Mouse (Mus musculus) mouse trophoblast stem cell (cell line): ENCODE results near the gene Hspa12b.

Experiments used
- in situ Hi-C, 2 experiments: fragments of 300-500 bp; cut with MseI, MboI; formaldehyde crosslinking; loops; 2 replicates in 1 of 2; 3 replicates in 1 of 2; pipeline ENCODE4 v1.15.1; 2025

Hspa12b gene

DNA sequence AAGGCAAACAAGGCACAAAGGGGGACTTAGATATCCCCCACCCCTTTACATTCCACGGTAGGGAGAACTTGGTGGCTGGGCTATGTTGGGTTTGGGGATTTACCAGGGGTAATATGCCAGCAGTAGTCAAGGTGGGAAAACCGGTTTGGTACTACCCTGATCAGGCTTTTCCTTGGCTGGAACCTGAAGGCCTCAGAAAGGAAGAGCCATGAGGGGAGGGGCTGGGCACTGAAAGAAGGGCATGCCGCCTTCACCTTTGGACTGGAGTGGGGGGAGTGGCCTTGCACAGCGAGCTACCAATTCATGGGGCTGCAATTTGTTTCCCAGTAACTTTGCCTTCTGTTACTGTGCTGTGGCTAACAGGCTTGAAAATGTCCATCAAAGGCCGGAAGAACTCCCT lies 49.4 kb downstream of the Hspa12b start:
- in situ Hi-C loops, result no loop called here

DNA sequence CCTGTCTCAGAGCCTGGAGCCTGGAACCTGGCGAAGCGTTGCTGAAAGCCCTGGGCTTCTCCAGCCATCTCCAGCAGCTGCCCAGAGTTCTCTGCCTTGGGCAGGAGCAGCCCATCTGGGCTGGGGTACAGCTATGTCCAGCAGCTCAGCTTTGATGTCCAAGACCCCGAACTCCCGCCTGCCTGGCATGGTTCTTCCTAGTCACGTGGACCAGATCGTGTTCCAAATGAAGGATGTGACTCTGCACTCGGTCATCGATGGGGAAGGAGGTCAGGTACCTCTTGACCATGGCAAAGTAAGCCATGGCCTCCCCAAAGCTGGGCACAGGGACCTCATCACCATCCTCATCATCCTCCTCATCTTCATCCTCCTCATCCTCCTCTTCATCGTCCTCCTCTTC lies 50.9 kb downstream of the Hspa12b start:
- in situ Hi-C loops, result no loop called here

DNA sequence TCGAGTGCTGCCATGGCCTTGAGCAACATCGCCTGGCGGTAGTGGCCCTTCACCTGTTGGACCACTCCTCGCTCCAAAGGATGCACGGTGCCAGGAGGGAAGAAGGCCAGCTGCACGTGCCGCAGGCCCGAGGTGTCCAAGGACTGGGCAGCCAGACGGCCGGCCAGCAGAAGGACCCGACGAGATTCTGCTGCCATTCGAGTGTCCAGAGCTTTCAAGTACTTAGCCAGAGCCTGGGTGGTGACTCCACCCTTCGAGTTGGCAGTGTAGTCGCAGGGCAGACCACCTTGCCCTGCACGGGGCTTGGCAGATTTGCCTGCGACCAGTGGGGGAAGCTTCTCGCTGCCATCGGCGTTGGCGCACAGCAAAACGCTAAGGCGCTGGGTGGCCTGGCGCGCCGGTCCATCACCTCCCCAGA lies 51.8 kb downstream of the Hspa12b start:
- in situ Hi-C loops, result no loop called here

DNA sequence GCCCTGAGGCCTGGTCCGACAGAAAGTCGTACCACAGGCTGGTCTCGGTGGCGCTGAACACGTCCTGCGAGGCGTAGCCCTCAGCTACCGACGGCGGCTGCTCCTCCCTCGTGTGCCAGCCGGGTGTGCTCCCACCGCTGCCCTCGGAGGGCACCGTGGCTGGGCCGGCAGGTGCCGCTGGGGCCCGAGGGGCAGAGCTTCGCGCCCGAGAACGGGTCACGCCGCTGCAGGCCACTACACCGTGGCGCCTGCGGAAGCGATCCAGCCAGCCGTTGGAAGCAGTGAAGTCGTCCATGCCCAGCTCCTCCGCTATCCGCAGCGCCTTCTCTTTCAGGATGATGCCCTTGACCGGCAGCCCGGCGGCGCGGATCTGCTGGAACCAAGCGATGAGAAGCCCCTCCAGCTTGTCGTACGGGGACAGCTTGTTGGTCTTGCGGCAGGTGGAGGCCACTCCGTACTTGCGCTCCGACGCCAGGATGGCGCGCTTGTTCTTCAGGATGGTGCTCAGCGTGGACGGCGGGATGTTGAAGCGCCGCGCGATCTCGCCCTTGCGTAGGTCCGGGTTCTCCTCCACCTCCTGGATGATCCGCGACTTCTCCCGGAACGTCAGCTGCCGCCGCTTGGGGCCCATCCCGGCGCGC lies 52.3 kb downstream of the Hspa12b start:
- in situ Hi-C loops, result no loop called here

GRCm38 (mm10) chr2:131179990-131180587 lies 53.0 kb downstream of the Hspa12b start, which contains the start of gene Cenpb:
Gene Cenpb (minus strand): TSS chr2:131180067.
- in situ Hi-C loops, result no loop called here

DNA sequence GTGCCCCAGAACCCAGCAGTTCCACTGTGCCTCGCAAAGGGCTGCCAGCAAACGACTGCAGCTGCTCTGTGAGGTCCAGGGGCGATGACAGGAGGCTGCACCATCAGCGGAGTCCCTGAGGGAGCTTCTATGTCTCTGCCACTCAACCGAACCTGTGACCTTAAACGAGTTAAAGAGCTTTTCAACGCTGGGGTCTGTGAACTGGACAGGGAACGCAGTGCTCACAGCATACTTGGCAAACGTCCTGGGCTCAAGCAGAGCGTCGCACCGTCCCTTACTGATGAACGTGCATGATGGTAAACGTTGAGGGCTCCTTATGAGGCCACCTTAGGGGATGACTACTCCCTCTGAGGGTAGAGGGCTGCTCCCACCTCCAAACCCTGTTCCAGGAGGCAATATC lies 59.3 kb downstream of the Hspa12b start:
- in situ Hi-C loops, result no loop called here

DNA sequence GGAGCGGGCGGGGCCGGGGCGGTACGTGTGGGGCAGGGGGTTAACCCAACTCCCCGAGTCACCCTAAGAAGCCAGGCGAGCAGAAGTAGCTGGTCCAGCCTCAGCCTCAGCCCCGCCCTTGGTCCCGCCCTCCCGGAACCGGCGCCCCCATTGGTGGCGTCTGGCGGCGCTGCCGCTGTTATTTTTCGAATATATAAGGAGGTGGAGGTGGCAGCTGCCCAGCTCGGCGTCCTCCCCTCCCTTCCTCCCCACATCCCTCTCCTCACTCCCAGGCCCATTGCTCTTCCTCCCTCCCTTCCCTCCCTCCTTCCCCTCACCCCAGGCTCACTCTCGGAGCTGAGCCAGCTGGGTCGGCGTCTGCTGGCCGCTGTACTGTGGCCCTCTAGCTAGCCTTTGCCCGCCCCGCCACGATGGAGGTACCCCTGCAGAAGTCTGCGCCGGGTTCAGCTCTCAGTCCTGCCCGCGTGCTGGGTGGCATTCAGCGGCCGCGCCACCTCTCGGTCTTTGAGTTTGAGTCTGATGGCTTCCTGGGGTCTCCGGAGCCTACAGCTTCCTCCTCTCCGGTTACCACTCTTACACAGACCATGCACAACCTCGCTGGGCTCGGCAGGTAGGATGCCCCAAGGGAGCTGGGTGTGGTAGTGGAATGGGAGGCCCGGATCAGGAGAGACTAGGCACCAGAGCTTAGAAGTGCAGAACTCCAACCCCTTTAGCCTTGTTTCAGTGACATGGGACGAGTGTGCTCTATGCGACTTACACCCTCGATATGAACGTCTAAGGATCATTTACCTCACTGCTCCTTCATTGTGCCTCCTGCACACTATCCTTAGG lies 59.9 kb downstream of the Hspa12b start, which contains the start of the genes Cdc25b and Spef1:
TSS of gene Cdc25b (plus strand) at position 179 of the 831 bp plus-strand sequence.
TSS of gene Spef1 (minus strand) at position 512 of the 831 bp plus-strand sequence.
- in situ Hi-C loops, result no loop called here

DNA sequence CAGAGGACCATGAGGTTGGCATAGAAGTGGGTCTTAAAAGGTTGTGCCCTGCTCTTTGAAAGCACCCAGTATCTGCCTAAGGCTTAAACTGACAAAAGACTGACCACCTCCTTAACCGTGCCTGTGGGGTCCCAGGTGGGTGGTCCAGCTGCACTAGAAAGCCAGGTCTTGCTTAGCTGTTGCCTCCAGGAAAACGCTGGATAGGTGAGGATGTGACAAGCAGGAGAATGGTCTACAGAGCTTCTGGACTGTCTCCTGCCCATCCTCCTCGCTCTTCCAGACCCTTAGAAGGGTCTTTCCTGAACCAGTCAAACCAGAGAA lies 60.5 kb downstream of the Hspa12b start:
- in situ Hi-C loops, result no loop called here

- in situ Hi-C loops, result no loop called here
Measured at GRCm38 (mm10) chr2:131188311-131188710, 61.2 kb downstream of the Hspa12b start.

DNA sequence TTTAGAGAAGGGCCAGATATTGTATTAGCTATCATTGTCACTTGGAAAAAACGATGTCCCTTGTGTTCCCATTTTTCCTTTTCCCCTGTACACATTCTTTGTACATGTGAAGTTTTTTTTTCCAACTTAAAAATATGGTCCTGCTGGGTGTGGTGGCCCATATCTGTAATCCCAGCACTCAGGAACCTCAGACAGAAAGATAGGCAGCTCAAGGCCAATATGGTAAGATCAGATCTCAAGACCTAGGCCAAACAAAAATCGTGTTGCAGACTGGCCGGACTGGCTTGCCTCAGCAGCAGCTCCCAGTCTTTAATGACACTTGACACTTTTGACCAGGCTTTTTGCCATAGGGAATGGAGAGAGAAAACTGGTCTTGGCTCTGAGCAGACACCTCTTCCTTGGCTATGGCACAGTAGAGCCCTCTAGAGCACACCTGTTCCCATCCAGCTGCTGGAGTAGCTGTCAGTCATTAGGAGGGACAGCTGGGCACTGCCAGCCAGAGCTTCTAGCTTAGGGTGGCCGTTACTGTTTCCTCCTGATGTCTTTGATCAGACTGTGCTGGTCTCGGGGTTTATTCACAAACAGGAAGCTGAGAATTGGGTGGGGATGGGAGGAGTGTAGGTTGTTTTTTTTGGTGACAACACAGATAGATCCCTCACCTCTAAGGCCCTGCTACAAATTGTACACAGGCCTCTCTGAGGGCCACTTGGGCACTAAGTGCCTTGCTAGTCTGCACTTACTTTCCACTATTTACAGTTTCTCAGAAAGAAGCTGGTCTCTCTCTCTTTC lies 62.6 kb downstream of the Hspa12b start:
- in situ Hi-C loops, result no loop called here

DNA sequence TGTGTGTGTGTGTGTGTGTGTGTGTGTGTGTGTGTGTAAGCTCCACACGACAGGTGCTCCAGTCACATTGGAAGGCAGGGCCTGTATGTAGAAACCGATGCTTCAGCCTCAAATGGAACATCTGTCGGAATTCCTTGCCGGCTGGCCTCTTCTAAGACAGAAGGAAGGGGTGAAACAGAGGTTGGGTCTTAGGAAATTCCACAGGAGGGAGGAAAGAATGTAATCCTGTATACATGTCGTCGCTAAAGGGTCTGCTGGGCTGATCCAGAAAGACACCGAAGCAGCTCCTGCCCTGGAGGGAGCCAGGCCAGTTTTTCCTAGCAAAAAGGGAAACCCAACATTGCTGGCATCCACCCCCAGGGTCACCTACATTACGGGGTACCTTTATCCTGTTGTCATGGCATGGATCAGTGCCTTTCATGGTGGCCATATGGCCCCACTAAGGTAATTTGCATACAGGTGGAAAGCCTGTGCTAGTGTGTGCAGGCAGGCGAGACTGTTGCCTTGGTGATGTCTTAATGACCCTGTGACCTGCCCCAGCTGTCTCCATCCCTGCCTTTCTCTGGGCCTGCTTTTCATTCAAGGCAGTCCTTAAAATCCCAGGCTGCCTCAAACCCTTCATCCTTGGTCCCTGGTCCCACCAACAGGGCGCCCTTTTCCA lies 63.4 kb downstream of the Hspa12b start:
- in situ Hi-C loops, result no loop called here

GRCm38 (mm10) chr2:131191005-131191390 lies 63.9 kb downstream of the Hspa12b start:
- in situ Hi-C loops, result no loop called here
